Mouse (Mus musculus): ENCODE results near the gene Tas1r3.
A peak's percentile ranks its signal among the peaks of the same experiment; 100 is the strongest.

Gene Tas1r3

GRCm38 (mm10) chr4:155863001-155863400, at the start of gene Tas1r3:
Gene Tas1r3, minus strand, starts transcription at chr4:155863362.
- DNase-seq: no peak

GRCm38 (mm10) chr4:155908751-155909150, 45.6 kb upstream of the Tas1r3 start:
- no peak for DNase-seq

GRCm38 (mm10) chr4:155908281-155908680, 45.1 kb upstream of the Tas1r3 start:
- no peak for DNase-seq

- no peak for DNase-seq
These were observed 43.8 kb upstream of the Tas1r3 start for GRCm38 (mm10) chr4:155907003-155907402.

GRCm38 (mm10) chr4:155906125-155906524, 43.0 kb upstream of the Tas1r3 start:
- no peak for DNase-seq

GRCm38 (mm10) chr4:155905634-155906033, 42.5 kb upstream of the Tas1r3 start:
- peak; percentile 2 for DNase-seq

GRCm38 (mm10) chr4:155904318-155905102, 41.3 kb upstream of the Tas1r3 start:
- DNase-seq: peak; percentile 48

GRCm38 (mm10) chr4:155903246-155903645, 40.1 kb upstream of the Tas1r3 start:
- peak; percentile 2 for DNase-seq

- DNase-seq: peak; percentile 2
These were observed 38.0 kb upstream of the Tas1r3 start for GRCm38 (mm10) chr4:155901205-155901604.

- peak; percentile 2 for DNase-seq
These were observed 36.2 kb upstream of the Tas1r3 start for GRCm38 (mm10) chr4:155899355-155899754.

GRCm38 (mm10) chr4:155898318-155898717, 35.2 kb upstream of the Tas1r3 start:
- DNase-seq: no peak

- DNase-seq: peak; percentile 1
These were observed 33.3 kb upstream of the Tas1r3 start for GRCm38 (mm10) chr4:155896461-155896860.

- DNase-seq: peak; percentile 1
These were observed 32.7 kb upstream of the Tas1r3 start for GRCm38 (mm10) chr4:155895826-155896225.

GRCm38 (mm10) chr4:155895216-155895615, 32.1 kb upstream of the Tas1r3 start:
- peak; percentile 2 for DNase-seq

- peak; percentile 84 for DNase-seq
These were observed 31.2 kb upstream of the Tas1r3 start for GRCm38 (mm10) chr4:155894311-155894881.

- peak; percentile 1 for DNase-seq
These were observed 30.1 kb upstream of the Tas1r3 start for GRCm38 (mm10) chr4:155893212-155893690.

- DNase-seq: peak; percentile 55
These were observed 29.5 kb upstream of the Tas1r3 start for GRCm38 (mm10) chr4:155892438-155893211.

GRCm38 (mm10) chr4:155892017-155892416, 28.9 kb upstream of the Tas1r3 start:
- DNase-seq: peak; percentile 92

- DNase-seq: peak; percentile 98
These were observed 28.4 kb upstream of the Tas1r3 start, which contains the start of the genes Pusl1 and Acap3 for GRCm38 (mm10) chr4:155891551-155892001. Gene Pusl1, minus strand, starts transcription at chr4:155891781. Gene Acap3, plus strand, starts transcription at chr4:155891822.

- DNase-seq: no peak
These were observed 27.9 kb upstream of the Tas1r3 start for GRCm38 (mm10) chr4:155891011-155891471.

GRCm38 (mm10) chr4:155889316-155889715, 26.2 kb upstream of the Tas1r3 start:
- DNase-seq: no peak

GRCm38 (mm10) chr4:155888181-155888580, 25.0 kb upstream of the Tas1r3 start:
- DNase-seq: no peak

GRCm38 (mm10) chr4:155887674-155888073, 24.5 kb upstream of the Tas1r3 start:
- DNase-seq: no peak
